Mouse (Mus musculus) liver, adult 2 months (tissue): Measurements from ENCODE around the gene Srcin1.

ENCODE experiments used
- CTCF ChIP-seq: fragments of 200-500 bp; IDR thresholded peaks from 2 replicates; pipeline ENCODE4 v1.5.1; 2011; ENCODE audit warnings: low read depth, low read length, control low read depth
- POLR2A ChIP-seq: fragments of 200-500 bp; IDR thresholded peaks from 2 replicates; pipeline ENCODE4 v1.6.1; 2011; ENCODE audit warnings: low read length, control low read depth; ENCODE audit not compliant: insufficient read depth; ENCODE audit errors: extremely low read depth

- no peak for TF ChIP-seq POLR2A
- TF ChIP-seq CTCF = no peak
Measured at GRCm38 (mm10) chr11:97500720-97501448, 75.1 kb downstream of the Srcin1 start.
